Mouse (Mus musculus) hindbrain, embryonic 13.5 days (tissue): ENCODE measurements at regions not wholly inside any gene's neighbourhood (a gene's known extent, or its start where the extent isn't known, plus 50 kb on each side); places are given as distances from the start of the nearest gene placed in this dataset.
A peak's percentile ranks its signal among the peaks of the same experiment; 100 is the strongest.

Experiments
- ATAC-seq: fragments of 200-750 bp; cut with Nextera tagmentation; 2 replicates; pipeline ENCODE4 v1.8.0; 2017; ENCODE audit warnings: moderate TSS enrichment; ENCODE audit not compliant: low FRiP score
- H3K27ac ChIP-seq: fragments of 300-500 bp; sonication (generic); 2 replicates; pipeline ENCODE4 v1.5.1; 2015; ENCODE audit warnings: inconsistent platforms, mild to moderate bottlenecking, moderate library complexity
- H3K27me3 ChIP-seq: fragments of 300-500 bp; sonication (generic); 2 replicates; pipeline ENCODE4 v1.6.1; 2015; ENCODE audit warnings: mild to moderate bottlenecking, inconsistent platforms
- H3K36me3 ChIP-seq: fragments of 300-500 bp; sonication (generic); 2 replicates; pipeline ENCODE4 v1.6.1; 2015; ENCODE audit warnings: mild to moderate bottlenecking, inconsistent platforms
- H3K4me1 ChIP-seq: fragments of 300-500 bp; sonication (generic); replicated peaks from 2 replicates; pipeline ENCODE4 v1.6.1; 2015; ENCODE audit warnings: inconsistent platforms
- H3K4me2 ChIP-seq: fragments of 300-500 bp; sonication (generic); 2 replicates; pipeline ENCODE4 v1.6.1; 2015; ENCODE audit warnings: inconsistent platforms, mild to moderate bottlenecking, moderate library complexity
- H3K4me3 ChIP-seq: fragments of 300-500 bp; sonication (generic); 2 replicates; pipeline ENCODE4 v1.5.1; 2015; ENCODE audit warnings: mild to moderate bottlenecking, inconsistent platforms
- H3K9ac ChIP-seq: fragments of 300-500 bp; sonication (generic); 2 replicates; pipeline ENCODE4 v1.6.1; 2015; ENCODE audit warnings: mild to moderate bottlenecking, inconsistent platforms
- H3K9me3 ChIP-seq: fragments of 300-500 bp; sonication (generic); 2 replicates; pipeline ENCODE4 v1.6.1; 2016; ENCODE audit warnings: inconsistent platforms
- WGBS: fragments of 180-500 bp; shearing (Covaris S2); methylation state at CpG from one replicate; pipeline ENCODE4 v1.1.7; 2015; 5-methylcytosine and 5-hydroxymethylcytosine counted together

- H3K27me3 ChIP-seq: no peaks in the 10 kb centered on the region
- H3K36me3 ChIP-seq: no peaks in the 10 kb centered on the region
- H3K9ac ChIP-seq: no peak overlapping the region
- H3K4me1 ChIP-seq: no peaks in the 10 kb centered on the region
- ATAC-seq: no peak
- H3K9me3 ChIP-seq: no peaks in the 10 kb centered on the region
- no peak overlapping the region for H3K27ac ChIP-seq
- H3K4me2 ChIP-seq: no peak overlapping the region
- H3K4me3 ChIP-seq: no peak overlapping the region
Observed at GRCm38 (mm10) chr14:36691958-36692357, 276.6 kb downstream of the Ccser2 start.

GRCm38 (mm10) chr14:36691018-36691417 lies 277.6 kb downstream of the Ccser2 start:
- no peaks in the 10 kb centered on the region for H3K9me3 ChIP-seq
- ATAC-seq: no peak
- H3K36me3 ChIP-seq: no peaks in the 10 kb centered on the region
- H3K9ac ChIP-seq: no peak overlapping the region
- H3K4me3 ChIP-seq: no peak overlapping the region
- WGBS: 86% methylated on average over 2 of the region's 2 CpGs
- H3K27ac ChIP-seq: no peak overlapping the region
- H3K4me1 ChIP-seq: no peaks in the 10 kb centered on the region
- H3K4me2 ChIP-seq: no peak overlapping the region
- H3K27me3 ChIP-seq: no peaks in the 10 kb centered on the region

GRCm38 (mm10) chr14:36658678-36659263 lies 309.8 kb downstream of the Ccser2 start:
- no peak for ATAC-seq
- 87% methylated on average over 1 of the region's 1 CpGs for WGBS
- Histone ChIP-seq H3K36me3 (no peaks in the 10 kb centered on the region), H3K4me3 (no peak overlapping the region), H3K27ac (no peak overlapping the region), H3K9me3 (no peaks in the 10 kb centered on the region), H3K4me2 (no peak overlapping the region), H3K4me1 (no peaks in the 10 kb centered on the region), H3K9ac (no peak overlapping the region), H3K27me3 (no peaks in the 10 kb centered on the region)

GRCm38 (mm10) chr14:36658193-36658592 lies 310.4 kb downstream of the Ccser2 start:
- H3K27ac ChIP-seq: no peak overlapping the region
- no peak overlapping the region for H3K4me3 ChIP-seq
- no peak overlapping the region for H3K9ac ChIP-seq
- no peak overlapping the region for H3K4me2 ChIP-seq
- H3K36me3 ChIP-seq: no peaks in the 10 kb centered on the region
- no peak for ATAC-seq
- H3K4me1 ChIP-seq: peaks cover 3% of the 10 kb centered on the region; the same call in 1 of the 2 replicates
- H3K9me3 ChIP-seq: no peaks in the 10 kb centered on the region
- no peaks in the 10 kb centered on the region for H3K27me3 ChIP-seq
- whole genome bisulfite sequencing: 88% methylated on average over 3 of the region's 3 CpGs

- Histone ChIP-seq H3K36me3 (no peaks in the 10 kb centered on the region), H3K9ac (no peak overlapping the region), H3K4me3 (no peak overlapping the region), H3K4me2 (no peak overlapping the region), H3K27me3 (no peaks in the 10 kb centered on the region), H3K27ac (peak overlapping the region; percentile 49; the same call in 1 of the 2 replicates), H3K9me3 (no peaks in the 10 kb centered on the region), H3K4me1 (peaks cover 7% of the 10 kb centered on the region; the same call in 1 of the 2 replicates)
- WGBS: 7% methylated on average over 6 of the region's 6 CpGs
- peak; percentile 96 for ATAC-seq
Observed at GRCm38 (mm10) chr14:36652982-36653557, 315.5 kb downstream of the Ccser2 start.

- Histone ChIP-seq H3K27me3 (no peaks in the 10 kb centered on the region), H3K9ac (no peak overlapping the region), H3K4me1 (peaks cover 7% of the 10 kb centered on the region; the same call in 1 of the 2 replicates), H3K27ac (no peak overlapping the region), H3K9me3 (no peaks in the 10 kb centered on the region), H3K4me2 (no peak overlapping the region), H3K4me3 (no peak overlapping the region), H3K36me3 (no peaks in the 10 kb centered on the region)
- no peak for ATAC-seq
- 74% methylated on average over 6 of the region's 6 CpGs for WGBS
Observed at GRCm38 (mm10) chr14:36651053-36651735, 317.4 kb downstream of the Ccser2 start.

DNA sequence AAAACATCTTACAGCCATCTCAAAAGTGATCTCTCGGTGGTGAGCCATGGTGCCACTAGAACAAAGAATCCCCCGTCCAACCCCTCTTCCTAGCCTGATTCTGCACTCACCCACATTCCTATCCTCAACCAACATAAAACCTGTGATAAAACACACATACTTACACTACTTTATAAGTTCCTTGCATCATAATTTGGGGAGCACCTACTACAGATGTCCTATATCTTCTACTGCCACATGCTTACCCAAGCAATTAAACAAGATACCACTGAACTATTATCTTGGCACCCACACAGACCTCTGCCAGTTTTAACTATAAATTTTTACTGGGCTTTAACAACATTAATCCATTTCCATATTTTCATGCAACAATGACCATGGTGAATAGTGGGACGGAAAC lies 321.9 kb downstream of the Ccser2 start:
- ATAC-seq: no peak
- Histone ChIP-seq H3K4me1 (no peaks in the 10 kb centered on the region), H3K27ac (no peak overlapping the region), H3K4me2 (no peak overlapping the region), H3K9ac (no peak overlapping the region), H3K36me3 (no peaks in the 10 kb centered on the region), H3K9me3 (no peaks in the 10 kb centered on the region), H3K27me3 (no peaks in the 10 kb centered on the region), H3K4me3 (no peak overlapping the region)
- 88% methylated on average over 3 of the region's 3 CpGs for WGBS

- no peak for ATAC-seq
- H3K36me3 ChIP-seq: no peaks in the 10 kb centered on the region
- H3K9ac ChIP-seq: no peak overlapping the region
- H3K27me3 ChIP-seq: no peaks in the 10 kb centered on the region
- no peak overlapping the region for H3K27ac ChIP-seq
- no peaks in the 10 kb centered on the region for H3K4me1 ChIP-seq
- H3K9me3 ChIP-seq: no peaks in the 10 kb centered on the region
- no peak overlapping the region for H3K4me2 ChIP-seq
- H3K4me3 ChIP-seq: no peak overlapping the region
Observed at GRCm38 (mm10) chr14:36646237-36646636, 322.3 kb downstream of the Ccser2 start.

- Histone ChIP-seq H3K9ac (no peak overlapping the region), H3K4me3 (no peak overlapping the region), H3K9me3 (no peaks in the 10 kb centered on the region), H3K27ac (no peak overlapping the region), H3K36me3 (no peaks in the 10 kb centered on the region), H3K4me1 (no peaks in the 10 kb centered on the region), H3K27me3 (no peaks in the 10 kb centered on the region), H3K4me2 (no peak overlapping the region)
- ATAC-seq: no peak
Observed at GRCm38 (mm10) chr14:36624822-36625221, 343.8 kb downstream of the Ccser2 start.

DNA sequence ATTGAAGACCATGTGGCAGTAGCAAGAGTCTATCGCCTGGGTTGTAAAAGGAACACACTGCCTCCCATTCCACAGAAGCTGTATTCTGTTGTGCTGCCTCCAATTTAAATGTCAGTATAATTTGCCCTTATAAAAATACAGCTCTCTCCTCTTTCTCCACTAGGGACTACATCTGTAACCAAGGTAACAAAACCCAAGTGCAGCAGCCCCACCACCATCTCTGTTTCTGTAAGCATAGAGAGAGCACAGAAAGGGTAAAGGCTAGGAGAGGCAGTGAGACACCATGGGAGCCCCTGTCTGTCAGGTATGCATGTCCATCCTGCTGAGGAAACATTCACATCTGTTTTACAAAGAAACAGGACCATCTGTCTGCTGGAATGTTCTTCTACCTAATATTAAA lies 344.4 kb downstream of the Ccser2 start:
- 81% methylated on average over 1 of the region's 1 CpGs for WGBS
- H3K27me3 ChIP-seq: no peaks in the 10 kb centered on the region
- no peaks in the 10 kb centered on the region for H3K9me3 ChIP-seq
- H3K9ac ChIP-seq: no peak overlapping the region
- ATAC-seq: no peak
- H3K4me1 ChIP-seq: no peaks in the 10 kb centered on the region
- H3K27ac ChIP-seq: no peak overlapping the region
- no peak overlapping the region for H3K4me2 ChIP-seq
- no peak overlapping the region for H3K4me3 ChIP-seq
- H3K36me3 ChIP-seq: no peaks in the 10 kb centered on the region

- 90% methylated on average over 1 of the region's 1 CpGs for WGBS
- H3K4me2 ChIP-seq: no peak overlapping the region
Observed at GRCm38 (mm10) chr14:36623036-36623435, 345.5 kb downstream of the Ccser2 start.

DNA sequence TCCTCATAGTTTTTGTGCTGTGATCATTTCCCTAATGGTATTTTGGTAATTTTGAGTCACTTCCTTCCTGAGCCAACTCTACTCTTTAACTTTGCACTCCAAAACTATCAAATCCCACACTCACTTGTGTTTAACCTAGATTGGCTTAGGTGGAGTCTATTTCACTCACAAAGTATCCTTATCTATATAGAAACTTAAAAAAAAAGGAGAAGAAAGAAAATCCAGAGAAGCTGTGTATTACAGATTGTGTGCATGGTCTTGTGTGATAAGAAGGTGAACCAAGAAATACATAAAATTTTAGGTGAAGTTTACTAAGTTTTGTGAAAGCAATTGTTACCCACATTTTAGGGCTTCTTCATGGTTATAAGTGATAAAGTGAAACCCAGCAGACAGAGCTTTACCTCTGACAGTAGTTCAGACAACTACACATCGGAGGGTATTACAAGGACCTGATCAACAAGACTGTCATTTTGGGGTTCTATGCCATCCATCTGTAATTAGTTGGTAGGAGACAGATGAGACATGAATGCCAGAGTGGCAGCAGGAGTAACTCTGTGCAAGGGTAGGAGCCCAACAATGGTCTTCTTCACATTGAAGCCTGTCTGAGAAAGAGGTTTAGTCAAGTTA lies 350.0 kb downstream of the Ccser2 start:
- H3K36me3 ChIP-seq: no peaks in the 10 kb centered on the region
- no peak overlapping the region for H3K9ac ChIP-seq
- WGBS: 97% methylated on average over 1 of the region's 1 CpGs
- no peak overlapping the region for H3K27ac ChIP-seq
- no peaks in the 10 kb centered on the region for H3K27me3 ChIP-seq
- no peak for ATAC-seq
- H3K4me1 ChIP-seq: no peaks in the 10 kb centered on the region
- no peak overlapping the region for H3K4me2 ChIP-seq
- no peak overlapping the region for H3K4me3 ChIP-seq
- no peaks in the 10 kb centered on the region for H3K9me3 ChIP-seq

More at GRCm38 (mm10) chr14:36623036-36623435, 345.5 kb downstream of the Ccser2 start:
- no peaks in the 10 kb centered on the region for H3K36me3 ChIP-seq
- H3K4me3 ChIP-seq: no peak overlapping the region
- H3K27me3 ChIP-seq: no peaks in the 10 kb centered on the region
- no peaks in the 10 kb centered on the region for H3K9me3 ChIP-seq
- H3K4me1 ChIP-seq: no peaks in the 10 kb centered on the region
- H3K9ac ChIP-seq: no peak overlapping the region
- ATAC-seq: no peak
- H3K27ac ChIP-seq: no peak overlapping the region
